Mouse (Mus musculus) testis, adult 2 months (tissue): ENCODE results near the gene Rasa3.

ENCODE experiments used
- CTCF ChIP-seq: fragments of 200-500 bp; IDR thresholded peaks from 2 replicates; pipeline ENCODE4 v1.5.1; 2012; ENCODE audit warnings: low read depth, mild to moderate bottlenecking, inconsistent platforms, low read length, moderate library complexity; ENCODE audit not compliant: control insufficient read depth, insufficient read depth, insufficient replicate concordance
- POLR2A ChIP-seq: fragments of 200-500 bp; IDR thresholded peaks from 2 replicates; pipeline ENCODE4 v1.6.1; 2012; ENCODE audit warnings: low read depth, mild to moderate bottlenecking, inconsistent platforms, low read length, moderate library complexity; ENCODE audit not compliant: control insufficient read depth

DNA sequence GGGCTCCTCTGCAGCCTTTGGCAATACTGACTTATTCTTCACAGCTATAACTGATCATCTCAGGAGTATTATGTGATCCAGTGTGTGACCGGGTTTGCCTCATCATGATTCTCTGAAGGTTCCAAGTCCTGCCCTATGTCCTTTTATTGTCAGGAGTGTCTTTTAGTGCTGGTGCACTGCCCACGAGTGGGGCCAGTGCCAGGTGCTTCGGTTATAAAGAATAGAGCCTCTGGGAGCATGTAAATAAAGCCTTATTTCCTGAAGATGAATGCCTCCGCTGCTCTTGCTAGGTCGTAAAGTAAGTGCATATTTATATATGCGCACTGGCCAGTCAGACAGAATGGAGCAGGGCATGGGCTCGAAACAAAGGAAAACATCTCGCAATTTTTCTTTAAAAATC is 144.3 kb downstream of the Rasa3 start:
- TF ChIP-seq POLR2A = no peak
- TF ChIP-seq CTCF = no peak
